Mouse (Mus musculus) large intestine, adult 2 months (tissue): ENCODE measurements around the gene Gmppb. TPM values are rescaled to one million over a fixed set of nuclear protein-coding genes. Genes with fewer than 3 reads are reported as not detected.

Experiments used
- polyA plus RNA-seq: library from polyadenylated mRNA; depleted of rRNA; stranded (reverse); fragments of >200 nt; gene quantifications from 2 replicates; pipeline ENCODE4 v1.2.3, GENCODE M21; 2012; rRNA removed

The Gmppb gene
- polyA plus RNA-seq, 1 experiment = 75.3 TPM

Other genes with a start within 250 kb of the Gmppb start
- gene Rbm6, start 176.0 kb upstream of the Gmppb start, polyA plus RNA-seq = 19.0 and 24.5 TPM in 2 replicates
- 67.5 and 92.5 TPM in 2 replicates for gene Mon1a, start 161.1 kb upstream of the Gmppb start, polyA plus RNA-seq
- gene Mst1r, start 142.4 kb upstream of the Gmppb start, polyA plus RNA-seq = 77.1 and 101 TPM in 2 replicates
- gene Actl11, start 120.8 kb upstream of the Gmppb start, polyA plus RNA-seq = not detected in 2 replicates
- 0.02 TPM in 1 of 2 replicates, not detected in the other for gene Camkv, start 113.6 kb upstream of the Gmppb start, polyA plus RNA-seq
- gene Traip, start 99.1 kb upstream of the Gmppb start, polyA plus RNA-seq = 3.7 and 5.1 TPM in 2 replicates
- 114 and 158 TPM in 2 replicates for gene Uba7, start 73.7 kb upstream of the Gmppb start, polyA plus RNA-seq
- 0.14 TPM in 1 of 2 replicates, not detected in the other for gene Gm20661, start 66.2 kb upstream of the Gmppb start, polyA plus RNA-seq
- 3.0 and 3.4 TPM in 2 replicates for gene Inka1, start 63.4 kb upstream of the Gmppb start, polyA plus RNA-seq
- 1.0 and 1.7 TPM in 2 replicates for gene Cdhr4, start 56.7 kb upstream of the Gmppb start, polyA plus RNA-seq
- gene Gm20662, start 52.9 kb upstream of the Gmppb start, polyA plus RNA-seq = 0.86 and 1.3 TPM in 2 replicates
- gene Ip6k1, start 46.7 kb upstream of the Gmppb start, polyA plus RNA-seq = 57.1 and 90.1 TPM in 2 replicates
- 10.7 and 12.7 TPM in 2 replicates for gene Amigo3, start 3.9 kb downstream of the Gmppb start, polyA plus RNA-seq
- 0.26 and 0.56 TPM in 2 replicates for gene Mst1, start 31.2 kb downstream of the Gmppb start, polyA plus RNA-seq
- 47.7 and 86.0 TPM in 2 replicates for gene Rnf123, start 34.1 kb downstream of the Gmppb start, polyA plus RNA-seq
- 173 and 195 TPM in 2 replicates for gene Apeh, start 45.4 kb downstream of the Gmppb start, polyA plus RNA-seq
- gene Bsn, start 141.1 kb downstream of the Gmppb start, polyA plus RNA-seq = 2.0 and 2.2 TPM in 2 replicates
- 33.9 and 66.1 TPM in 2 replicates for gene Dag1, start 214.7 kb downstream of the Gmppb start, polyA plus RNA-seq
- 5.8 and 6.5 TPM in 2 replicates for gene Nicn1, start 241.2 kb downstream of the Gmppb start, polyA plus RNA-seq
- gene Amt, start 247.6 kb downstream of the Gmppb start, polyA plus RNA-seq = 2.3 and 3.4 TPM in 2 replicates